In the genomic region with DNA sequence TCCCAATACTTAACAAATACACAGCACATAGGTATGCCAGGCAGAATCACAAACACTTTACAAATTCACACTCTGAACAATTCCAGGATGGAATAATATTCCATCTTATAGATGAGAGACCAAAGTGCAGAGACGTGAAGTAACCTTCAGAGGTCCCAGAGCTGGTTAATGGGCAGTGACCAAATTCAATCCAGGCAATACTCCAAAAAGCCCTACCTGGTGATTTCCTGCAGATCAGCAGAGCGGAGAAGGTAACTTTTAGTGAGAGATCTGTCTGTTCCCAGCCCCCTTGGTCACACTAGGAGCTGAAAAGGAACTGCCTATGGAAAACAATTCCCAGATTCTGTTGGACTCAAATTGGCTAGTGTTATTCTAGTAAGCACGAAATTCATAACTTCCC, we compare ENCODE assay signal across 16 mouse cellular contexts.
"Had no signal": no experiment of that assay in that cellular context is flagged by ENCODE, and none has a peak within 500 bp of the region (broad histone marks: within the 10 kb centered on the region; RNA-seq: fewer than 3 reads in every experiment).

No protein-coding gene starts in this region.

- H3K9ac ChIP-seq: lung, embryonic 15.5 days; midbrain, embryonic 13.5 days; midbrain, embryonic 15.5 days; neural tube, embryonic 12.5 days; stomach, embryonic 15.5 days had no signal

- ATAC-seq: lung, postnatal 0 days; midbrain, embryonic 13.5 days; midbrain, embryonic 15.5 days had no signal

- H3K4me3 ChIP-seq: lung, embryonic 15.5 days; megakaryocyte, embryonic 14.5 days; midbrain, embryonic 13.5 days; midbrain, embryonic 15.5 days; neural tube, embryonic 12.5 days; stomach, embryonic 15.5 days had no signal

- H3K4me2 ChIP-seq: lung, embryonic 15.5 days; midbrain, embryonic 11.5 days; midbrain, embryonic 13.5 days; midbrain, embryonic 15.5 days; neural tube, embryonic 12.5 days; stomach, embryonic 15.5 days had no signal

- H3K9me3 ChIP-seq: lung, embryonic 15.5 days; megakaryocyte, embryonic 14.5 days; midbrain, embryonic 13.5 days; midbrain, embryonic 15.5 days; neural tube, embryonic 12.5 days; stomach, embryonic 15.5 days had no signal

- H3K27me3 ChIP-seq: lung, embryonic 15.5 days; megakaryocyte, embryonic 14.5 days; midbrain, embryonic 13.5 days; midbrain, embryonic 15.5 days; neural tube, embryonic 12.5 days; stomach, embryonic 15.5 days had no signal

- H3K36me3 ChIP-seq: lung, embryonic 15.5 days; midbrain, embryonic 13.5 days; midbrain, embryonic 15.5 days; neural tube, embryonic 12.5 days; stomach, embryonic 15.5 days had no signal

- H3K27ac ChIP-seq: lung, embryonic 15.5 days; macrophage; midbrain, embryonic 13.5 days; midbrain, embryonic 15.5 days; neural tube, embryonic 12.5 days; stomach, embryonic 15.5 days; stomach, postnatal 0 days had no signal

- H3K4me1 ChIP-seq: lung, embryonic 15.5 days; midbrain, embryonic 15.5 days; neural tube, embryonic 12.5 days; stomach, embryonic 15.5 days had no signal

- DNase-seq: lung, postnatal 14 days; lung, postnatal 36 days; right cerebral cortex, postnatal 14 days; thymus, adult 2 months; thymus, postnatal 25 days; thymus, postnatal 4 days had no signal
